Mouse (Mus musculus): ENCODE results near the gene Maip1.

DNA sequence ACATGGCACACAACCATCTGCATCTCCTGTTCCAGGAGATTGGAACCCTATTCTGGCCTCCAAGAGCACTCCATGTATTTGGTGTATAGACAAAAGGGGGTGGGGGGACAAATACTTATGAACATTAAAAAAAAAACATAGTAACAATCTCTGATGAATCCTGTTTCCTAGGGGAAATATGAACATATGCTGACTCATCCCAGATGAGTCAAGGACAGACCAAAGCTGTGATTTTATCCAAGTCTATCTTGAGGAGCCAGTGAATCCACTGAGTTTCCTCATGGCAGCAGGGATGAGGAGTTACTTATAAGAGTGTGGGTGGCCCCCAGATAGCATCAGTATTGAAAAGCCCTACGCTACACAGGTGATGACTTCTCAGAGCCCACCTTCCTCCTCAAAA lies 44.1 kb downstream of the Maip1 start:
- TF ChIP-seq POLR2A (IDR thresholded peaks at IDR 0.05; ENCODE audit: low read depth, low read length) (no peak), CTCF (IDR thresholded peaks at IDR 0.05; ENCODE audit: extremely low read depth, insufficient read depth, insufficient read length, insufficient replicate concordance) (no peak)

Data from spleen, adult 2 months (tissue).